Mouse (Mus musculus): Measurements from ENCODE around the gene Chpf. TPM values are rescaled to one million over a fixed set of nuclear protein-coding genes. Genes with fewer than 3 reads are reported as not detected.

The Chpf gene
- 43.0 and 64.3 TPM in 2 replicates for polyA plus RNA-seq (2012; ENCODE audit: low replicate concordance)

GRCm38 (mm10) chr1:75478916-75479634 is at the start of gene Chpf, which contains the start of gene Tmem198:
Chpf (minus strand) TSS chr1:75479307.
Tmem198 (plus strand) TSS chr1:75479532.

DNA sequence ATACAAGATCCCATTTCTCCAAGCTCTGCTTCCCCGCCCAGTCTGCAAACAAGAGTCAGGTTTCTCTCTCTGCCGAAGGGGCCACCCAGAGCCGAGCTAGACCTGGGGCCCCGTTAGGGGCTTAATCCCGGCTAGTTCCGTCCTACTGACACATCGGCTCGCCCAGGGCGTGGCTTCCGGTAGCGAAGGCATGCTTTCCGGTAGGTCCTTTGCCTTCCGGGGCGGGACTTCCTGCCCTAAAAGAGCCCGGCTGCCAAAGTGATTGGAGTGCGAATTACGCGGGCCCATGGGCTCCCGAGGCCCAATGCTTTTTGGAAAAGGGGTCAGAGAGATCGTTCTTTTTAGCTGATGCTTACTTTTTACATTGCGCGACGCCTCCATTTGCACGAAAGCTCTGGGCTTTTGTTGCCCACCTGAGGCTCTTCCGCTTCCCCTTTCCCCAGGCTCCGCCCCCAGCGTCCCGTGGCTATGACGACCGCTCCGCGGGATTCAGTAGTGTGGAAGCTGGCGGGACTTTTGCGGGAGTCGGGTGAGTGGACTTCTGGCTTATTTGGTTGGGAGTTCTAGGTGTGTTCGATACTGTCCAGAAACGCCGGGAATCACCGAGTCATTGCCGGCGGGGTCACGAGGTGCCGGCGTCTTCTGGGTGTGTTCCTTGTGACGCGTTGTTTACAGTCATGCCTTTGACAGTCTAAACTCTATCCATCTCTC is 42.4 kb upstream of the Chpf start, which contains the start of gene Stk11ip:
Gene Stk11ip, plus strand, starts transcription at position 209 of the 711 bp plus-strand sequence.

GRCm38 (mm10) chr1:75507006-75507405 is 27.9 kb upstream of the Chpf start, which contains the start of gene Inha:
Inha (plus strand) TSS chr1:75507077.

GRCm38 (mm10) chr1:75505956-75506831 is 27.1 kb upstream of the Chpf start, which contains the start of gene Obsl1:
Obsl1 (minus strand) TSS chr1:75506452.

DNA sequence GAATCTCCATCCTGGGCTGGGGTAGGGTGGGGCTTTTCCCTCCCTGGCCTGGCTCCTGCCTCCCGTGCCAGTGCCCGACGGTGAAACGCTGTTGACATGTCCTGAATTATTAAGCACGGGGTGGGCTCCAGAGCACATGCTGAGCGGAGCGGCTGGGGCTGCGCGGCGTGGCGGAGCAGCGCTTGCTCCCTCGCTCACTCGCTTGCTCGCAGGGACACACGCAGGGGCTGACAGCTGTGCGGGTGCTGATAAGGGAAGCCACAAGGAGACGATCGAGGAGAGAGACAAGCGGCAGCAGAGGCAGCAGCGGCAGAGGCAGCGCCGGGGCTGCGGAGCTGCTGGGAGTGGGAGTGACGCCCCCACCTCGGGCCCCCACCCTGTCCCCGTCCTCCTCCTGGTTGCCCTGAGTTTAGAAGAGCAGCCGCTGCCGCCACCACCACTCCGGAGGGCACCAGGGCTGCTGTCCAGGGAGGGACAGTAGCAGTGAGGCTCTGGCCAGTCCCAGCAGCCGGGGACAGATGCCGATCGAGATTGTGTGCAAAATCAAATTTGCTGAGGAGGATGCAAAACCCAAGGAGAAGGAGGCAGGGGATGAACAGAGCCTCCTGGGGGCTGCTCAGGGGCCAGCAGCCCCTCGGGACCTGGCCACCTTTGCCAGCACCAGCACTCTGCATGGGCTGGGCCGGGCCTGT is 28.6 kb downstream of the Chpf start, which contains the start of gene Asic4:
Gene Asic4, plus strand, starts transcription at position 123 of the 692 bp plus-strand sequence.

DNA sequence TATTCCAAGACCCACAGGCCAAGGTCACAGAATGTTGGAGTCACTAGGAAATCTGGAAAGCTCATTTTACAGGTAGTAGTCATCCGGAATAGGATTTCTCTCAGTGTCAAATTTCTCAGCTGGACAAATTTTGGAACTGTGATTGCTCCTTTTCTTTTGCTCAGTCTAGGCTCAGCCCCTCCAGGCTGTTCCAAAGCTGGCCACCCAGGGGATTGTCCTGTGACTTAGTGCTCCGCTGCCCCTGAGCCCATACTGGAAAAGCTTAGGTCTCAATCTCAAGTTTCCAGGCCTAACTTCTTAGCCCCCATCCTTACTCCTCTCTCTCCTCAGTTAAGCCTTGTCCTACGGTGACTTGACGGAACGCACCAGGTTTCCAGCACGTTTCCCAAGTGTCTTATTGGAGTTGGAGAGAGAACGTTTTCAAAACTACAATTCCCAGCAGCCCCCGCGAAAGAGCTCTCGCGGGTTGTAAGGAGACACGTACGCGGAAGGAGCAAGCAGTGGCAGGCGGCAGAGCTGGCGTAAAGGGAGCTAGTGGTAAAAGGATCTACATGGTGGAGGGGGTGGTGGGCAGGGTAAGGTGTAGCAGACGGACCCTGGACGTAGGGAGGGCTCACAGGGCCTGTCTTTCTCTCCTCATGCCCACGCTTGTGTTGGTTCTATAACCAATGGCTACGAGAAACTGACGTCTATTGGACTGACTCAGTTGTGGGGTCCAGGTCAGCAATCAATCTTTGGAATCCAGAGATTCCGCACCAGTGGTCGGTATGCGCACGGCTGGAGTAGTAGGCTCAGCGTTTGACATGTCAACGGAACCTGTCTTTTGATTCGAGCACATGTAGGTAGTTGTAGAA is 43.4 kb downstream of the Chpf start, which contains the start of gene Gmppa:
Gene Gmppa, plus strand, starts transcription at position 456 of the 854 bp plus-strand sequence.

Other genes starting within 250 kb of the Chpf start
- 0.28 TPM in 1 of 2 replicates, not detected in the other for gene A630095N17Rik, start 247.2 kb downstream of the Chpf start, polyA plus RNA-seq (2012; ENCODE audit: low replicate concordance)
- 18.6 and 44.4 TPM in 2 replicates for gene Dnajb2, start 242.9 kb downstream of the Chpf start, polyA plus RNA-seq (2012; ENCODE audit: low replicate concordance)
- 0.25 and 0.55 TPM in 2 replicates for gene Ptprn, start 214.8 kb downstream of the Chpf start, polyA plus RNA-seq (2012; ENCODE audit: low replicate concordance)
- not detected in 2 replicates for gene Resp18, start 200.9 kb downstream of the Chpf start, polyA plus RNA-seq (2012; ENCODE audit: low replicate concordance)
- 31.1 and 62.9 TPM in 2 replicates for gene Dnpep, start 161.3 kb downstream of the Chpf start, polyA plus RNA-seq (2012; ENCODE audit: low replicate concordance)
- 0.42 and 3.0 TPM in 2 replicates for gene Des, start 119.0 kb downstream of the Chpf start, polyA plus RNA-seq (2012; ENCODE audit: low replicate concordance)
- gene Speg, start 104.0 kb downstream of the Chpf start, polyA plus RNA-seq (2012; ENCODE audit: low replicate concordance): 1.3 and 3.6 TPM in 2 replicates
- 112 and 181 TPM in 2 replicates for gene Gmppa, start 43.4 kb downstream of the Chpf start, polyA plus RNA-seq (2012; ENCODE audit: low replicate concordance)
- gene Asic4, start 28.9 kb downstream of the Chpf start, polyA plus RNA-seq (2012; ENCODE audit: low replicate concordance): not detected in 2 replicates
- gene Tmem198, start 225 bp upstream of the Chpf start, polyA plus RNA-seq (2012; ENCODE audit: low replicate concordance): 2.5 and 7.4 TPM in 2 replicates
- 0.13 and 0.53 TPM in 2 replicates for gene Obsl1, start 27.1 kb upstream of the Chpf start, polyA plus RNA-seq (2012; ENCODE audit: low replicate concordance)
- gene Inha, start 27.8 kb upstream of the Chpf start, polyA plus RNA-seq (2012; ENCODE audit: low replicate concordance): 0.08 and 0.48 TPM in 2 replicates
- gene Stk11ip, start 42.2 kb upstream of the Chpf start, polyA plus RNA-seq (2012; ENCODE audit: low replicate concordance): 126 and 243 TPM in 2 replicates
- 1.1 and 2.2 TPM in 2 replicates for gene Slc4a3, start 67.0 kb upstream of the Chpf start, polyA plus RNA-seq (2012; ENCODE audit: low replicate concordance)

Measured in hematopoietic multipotent progenitor cell, adult 10-12 weeks (in vitro differentiated cells).